Mouse (Mus musculus) heart, adult 2 months (tissue): ENCODE measurements at regions not wholly inside any gene's neighbourhood (a gene's known extent, or its start where the extent isn't known, plus 50 kb on each side); places are given as distances from the start of the nearest gene placed in this dataset.

ENCODE experiments used
- DNase-seq, 2 experiments: peaks; one replicate each; pipeline ENCODE4 v3.0.0; 2021
- H3K27ac ChIP-seq: fragments of 200-600 bp; 2 replicates; pipeline ENCODE4 v1.8.1; 2022
- H3K27me3 ChIP-seq: fragments of 200-500 bp; 2 replicates; pipeline ENCODE4 v1.6.1; 2012; ENCODE audit warnings: mild to moderate bottlenecking, low read length, inconsistent platforms, mixed read lengths; ENCODE audit not compliant: control insufficient read depth, insufficient read depth
- H3K36me3 ChIP-seq: fragments of 200-500 bp; 2 replicates; pipeline ENCODE4 v1.6.1; 2012; ENCODE audit warnings: low read length, inconsistent platforms; ENCODE audit not compliant: control insufficient read depth, insufficient read depth
- H3K4me1 ChIP-seq: fragments of 200-500 bp; 2 replicates; pipeline ENCODE4 v1.6.1; 2011; ENCODE audit warnings: low read length; ENCODE audit not compliant: control insufficient read depth, insufficient read depth
- H3K4me3 ChIP-seq: fragments of 200-600 bp; 2 replicates; pipeline ENCODE4 v1.8.1; 2022
- H3K79me2 ChIP-seq: fragments of 200-500 bp; replicated peaks from 2 replicates; pipeline ENCODE4 v1.6.1; 2012; ENCODE audit warnings: mild to moderate bottlenecking, inconsistent platforms, low read length, moderate library complexity, mixed read lengths; ENCODE audit not compliant: control insufficient read depth, insufficient read depth
- H3K9ac ChIP-seq: fragments of 200-500 bp; 2 replicates; pipeline ENCODE4 v1.6.1; 2012; ENCODE audit warnings: low read depth, mild to moderate bottlenecking, control low read depth, inconsistent platforms, low read length, mixed read lengths
- CTCF ChIP-seq: fragments of 200-600 bp; IDR thresholded peaks from 2 replicates; pipeline ENCODE4 v1.8.1; 2022; ENCODE audit warnings: antibody characterized with exemption, mild to moderate bottlenecking, moderate library complexity
- EP300 ChIP-seq: fragments of 200-500 bp; IDR thresholded peaks from 2 replicates; pipeline ENCODE4 v1.6.1; 2011; ENCODE audit warnings: low read depth, low read length, control low read depth; ENCODE audit not compliant: insufficient read depth
- POLR2A ChIP-seq: fragments of 200-500 bp; IDR thresholded peaks from 2 replicates; pipeline ENCODE4 v1.6.1; 2011; ENCODE audit warnings: mild to moderate bottlenecking, low read depth, low read length, control low read depth; ENCODE audit not compliant: insufficient read depth
- WGBS: fragments of 180-500 bp; shearing (Covaris S2); methylation state at CpG from one replicate; pipeline ENCODE4 v1.1.7; 2018; 5-methylcytosine and 5-hydroxymethylcytosine counted together
- intact Hi-C: fragments of 180-260 bp; cut with DNase I; formaldehyde crosslinking; loops from one replicate; pipeline ENCODE4 v1.15.1; 2025

DNA sequence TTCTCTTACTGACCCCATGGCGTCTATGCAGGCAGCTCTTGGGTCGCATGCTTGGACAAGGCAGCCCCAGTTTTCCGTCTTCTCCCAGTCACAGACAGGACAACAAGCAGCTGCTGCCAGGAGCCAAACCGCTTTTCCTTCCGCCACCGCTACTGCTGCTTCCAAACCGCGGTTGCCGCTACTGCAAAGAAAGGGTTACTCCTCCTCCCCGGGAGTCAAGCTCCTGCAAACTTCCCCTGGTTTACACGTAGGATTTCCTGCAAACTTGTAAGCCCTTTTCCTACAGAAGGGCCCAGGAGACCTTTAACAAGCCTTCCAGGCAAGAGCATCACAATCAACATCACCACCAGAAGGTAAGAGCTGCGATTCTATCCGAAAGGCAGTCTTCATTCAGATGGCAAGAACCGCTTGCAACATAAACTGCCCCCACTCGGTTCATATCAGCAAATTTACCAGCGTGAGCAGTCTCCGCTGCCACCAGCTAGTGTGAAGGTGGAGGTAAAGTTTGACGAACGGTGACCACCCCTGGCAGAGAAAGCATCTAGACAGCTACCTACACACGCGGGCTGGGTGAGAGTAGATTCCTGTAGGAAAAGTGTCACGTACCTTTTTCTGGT, 2071.6 kb upstream of the Tenm3 start:
- no peak overlapping the region for H3K9ac ChIP-seq
- no peaks in the 10 kb centered on the region for H3K36me3 ChIP-seq
- intact Hi-C loops, result no loop called here
- H3K4me3 ChIP-seq, result no peak overlapping the region
- no peaks in the 10 kb centered on the region for H3K79me2 ChIP-seq
- no peak for DNase-seq
- no peak overlapping the region for H3K27ac ChIP-seq
- TF ChIP-seq CTCF, result no peak
- no peak for TF ChIP-seq POLR2A
- TF ChIP-seq EP300, result no peak
- H3K4me1 ChIP-seq, result no peaks in the 10 kb centered on the region
- H3K27me3 ChIP-seq, result peaks cover 3% of the 10 kb centered on the region
- 2% methylated on average over 22 of the region's 22 CpGs for WGBS

DNA sequence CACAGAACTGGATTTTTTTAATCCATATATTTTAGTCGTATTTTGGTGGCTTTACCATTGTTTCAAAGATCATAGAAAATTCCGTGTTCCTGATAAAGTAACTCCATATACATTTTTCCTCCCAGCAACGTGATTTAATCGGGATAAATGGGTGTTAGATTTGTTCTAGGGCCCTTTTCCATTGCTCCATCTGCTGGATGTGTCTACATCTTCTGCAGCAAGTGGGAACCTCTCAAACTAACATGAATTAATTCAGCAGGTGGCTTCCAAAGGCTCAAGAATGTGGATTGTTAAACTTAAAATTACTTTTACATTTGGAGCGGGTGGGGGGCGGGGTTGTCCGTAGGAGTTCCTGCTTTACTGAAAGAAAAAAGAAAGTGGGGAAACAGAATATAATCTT, 2070.9 kb upstream of the Tenm3 start:
- no peak for DNase-seq
- intact Hi-C loops, result no loop called here
- WGBS, result 15% methylated on average over 7 of the region's 7 CpGs
- H3K4me3 ChIP-seq, result no peak overlapping the region
- TF ChIP-seq EP300, result no peak
- TF ChIP-seq POLR2A, result no peak
- no peak for TF ChIP-seq CTCF
- no peak overlapping the region for H3K9ac ChIP-seq
- H3K36me3 ChIP-seq, result no peaks in the 10 kb centered on the region
- H3K4me1 ChIP-seq, result no peaks in the 10 kb centered on the region
- H3K79me2 ChIP-seq, result no peaks in the 10 kb centered on the region
- no peak overlapping the region for H3K27ac ChIP-seq
- H3K27me3 ChIP-seq, result peaks cover 3% of the 10 kb centered on the region

DNA sequence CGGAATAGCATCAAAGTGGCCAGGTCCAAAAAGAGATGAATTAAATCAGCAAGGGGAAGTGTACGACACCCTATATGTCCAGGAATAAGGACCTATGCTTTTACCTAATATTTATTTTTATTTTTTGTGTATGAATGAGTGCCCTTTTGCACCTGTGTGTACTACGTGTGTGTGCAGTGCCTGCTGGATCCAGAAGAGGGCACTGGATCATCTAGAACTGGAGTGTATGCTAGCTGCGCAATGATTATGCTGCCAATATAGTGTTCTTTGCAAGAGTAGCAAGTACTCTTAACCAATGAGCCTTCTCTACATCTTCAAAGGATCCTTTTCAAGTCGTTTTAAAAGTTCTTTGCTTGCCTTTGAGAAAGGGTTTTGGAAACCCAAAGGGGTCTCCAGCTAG, 2034.4 kb upstream of the Tenm3 start:
- no peaks in the 10 kb centered on the region for H3K27me3 ChIP-seq
- no peaks in the 10 kb centered on the region for H3K36me3 ChIP-seq
- H3K79me2 ChIP-seq, result no peaks in the 10 kb centered on the region
- H3K9ac ChIP-seq, result no peak overlapping the region
- DNase-seq, result no peak
- H3K4me1 ChIP-seq, result no peaks in the 10 kb centered on the region
- no peak overlapping the region for H3K27ac ChIP-seq
- 75% methylated on average over 5 of the region's 5 CpGs for WGBS
- H3K4me3 ChIP-seq, result no peak overlapping the region
- TF ChIP-seq EP300, result no peak
- no peak for TF ChIP-seq CTCF
- TF ChIP-seq POLR2A, result no peak
- intact Hi-C loops, result no loop called here
